Mouse (Mus musculus) R1 (cell line): Measurements from ENCODE around the gene Ccdc189.
"Not testable (repeated sequence)": the region's sequence is repeated elsewhere in the genome, so short reads cannot be mapped to it uniquely, and the experiment has no call there.

Experiments
- DNase-seq: peaks from one replicate; pipeline ENCODE4 v3.0.0-alpha.2; 2018; ENCODE audit warnings: low read depth, low spot score

Gene Ccdc189

DNA sequence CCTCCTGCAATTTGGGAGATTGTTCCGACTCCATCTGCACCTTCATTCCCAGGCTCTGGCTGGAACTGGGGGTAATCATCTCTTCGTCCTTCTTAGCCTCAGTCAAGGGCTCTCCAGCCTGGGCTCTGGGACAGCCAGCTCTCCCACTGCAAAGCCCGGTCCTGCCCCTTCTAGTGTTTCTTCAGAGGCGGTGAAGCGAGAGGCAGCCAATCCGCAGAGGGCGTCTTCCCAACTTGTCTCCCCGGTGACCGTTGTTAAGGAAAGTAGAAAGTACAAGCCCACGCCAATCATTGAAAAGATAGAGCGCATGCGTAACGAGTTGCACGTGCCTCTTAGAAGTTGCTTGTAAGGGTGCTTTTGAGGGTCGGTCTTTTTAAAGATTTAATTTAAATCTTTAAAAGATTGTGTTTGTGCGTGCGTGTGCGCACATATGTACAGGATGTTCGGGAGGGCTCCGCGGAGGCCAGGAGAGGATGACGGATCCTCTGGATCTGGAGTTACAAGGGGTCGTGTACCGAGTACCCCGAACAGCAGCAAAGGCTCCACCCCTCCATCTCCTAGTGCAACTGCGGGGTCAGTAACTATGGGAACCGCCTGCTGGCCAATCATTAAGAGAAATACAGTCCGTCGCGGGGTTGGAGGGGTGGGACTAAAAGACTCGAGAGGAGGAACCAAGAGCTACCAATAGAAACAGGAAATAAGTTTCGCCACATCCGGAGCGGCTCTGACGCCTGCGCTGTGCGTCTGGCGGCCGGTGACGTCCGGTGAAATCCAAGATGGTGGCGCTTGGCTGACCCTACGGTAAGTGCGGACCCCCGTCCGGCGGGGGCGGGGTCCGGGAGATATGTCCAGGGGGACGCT, at the start of gene Ccdc189, which contains the start of gene Rnf40:
Gene Ccdc189 (minus strand): TSS at position 585 of the 861 bp plus-strand sequence.
Gene Rnf40 (plus strand): TSS at position 757 of the 861 bp plus-strand sequence.
- peak; percentile 100 for DNase-seq

DNA sequence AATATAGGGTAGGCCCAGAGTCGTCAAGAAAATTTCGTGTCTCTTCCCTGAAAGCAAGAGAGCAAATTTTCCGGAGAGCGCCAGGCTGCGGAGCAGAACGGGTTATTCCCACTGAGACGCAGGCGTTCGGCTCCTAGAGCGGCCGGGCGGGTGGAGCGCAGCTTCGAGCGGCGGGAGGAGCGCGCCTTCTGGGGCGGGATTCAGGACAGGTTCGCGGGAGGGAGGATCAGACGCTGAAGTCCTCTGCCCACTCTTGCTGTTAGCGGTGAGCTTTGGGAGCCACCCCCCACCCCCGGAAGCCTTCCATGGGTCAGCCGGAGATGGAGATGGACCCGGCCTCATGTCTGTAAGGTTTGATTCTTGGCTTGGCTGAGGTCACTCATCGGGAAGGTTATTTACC, 48.6 kb upstream of the Ccdc189 start:
- peak; percentile 45 for DNase-seq

GRCm38 (mm10) chr7:127631416-127631815, 43.0 kb upstream of the Ccdc189 start:
- DNase-seq, result peak; percentile 65

DNA sequence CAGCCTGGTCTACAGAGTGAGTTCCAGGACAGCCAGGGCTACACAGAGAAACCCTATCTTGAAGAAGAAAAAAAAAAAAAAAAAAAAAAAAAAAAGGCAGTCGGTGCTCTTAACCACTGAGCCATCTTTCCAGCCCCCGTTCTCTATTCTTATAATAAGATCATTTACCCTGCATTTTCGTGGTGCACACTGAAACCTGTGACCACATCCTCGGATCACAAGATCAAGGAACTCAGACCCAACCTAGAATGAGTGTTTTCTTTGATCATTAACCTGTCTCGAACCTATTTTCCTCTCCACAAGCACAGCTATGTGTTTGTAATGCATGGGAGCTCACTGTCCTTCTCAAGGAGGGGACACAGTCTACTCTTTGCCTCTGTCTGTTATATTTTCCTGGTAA, 40.3 kb upstream of the Ccdc189 start:
- no peak for DNase-seq

DNA sequence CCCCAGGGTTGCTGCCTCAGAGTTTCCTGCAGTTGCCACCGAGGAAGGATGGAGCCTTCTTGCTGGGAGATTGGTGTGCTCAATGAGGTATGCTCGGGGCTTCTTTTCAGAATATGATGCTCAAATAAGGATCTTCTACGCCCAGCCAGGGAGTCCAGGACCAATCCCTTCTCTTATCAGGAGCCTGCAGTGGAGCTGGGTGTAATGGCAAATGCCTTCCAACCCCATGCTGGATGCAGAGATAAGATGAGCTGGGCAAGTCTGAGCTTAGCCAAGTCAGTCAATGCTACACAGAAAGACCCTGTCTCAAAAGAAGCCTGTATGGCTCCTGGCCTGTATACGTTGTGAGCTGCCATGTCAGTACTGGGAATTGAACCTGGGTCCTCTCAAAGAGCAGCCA, 38.1 kb upstream of the Ccdc189 start:
- DNase-seq, result no peak

- DNase-seq, result no peak
These were observed 37.6 kb upstream of the Ccdc189 start for GRCm38 (mm10) chr7:127626039-127626438.

- DNase-seq, result not testable (repeated sequence)
These were observed 30.0 kb upstream of the Ccdc189 start for GRCm38 (mm10) chr7:127618402-127618801.

GRCm38 (mm10) chr7:127617962-127618361, 29.6 kb upstream of the Ccdc189 start:
- peak; percentile 53 for DNase-seq

- no peak for DNase-seq
These were observed 28.5 kb upstream of the Ccdc189 start for GRCm38 (mm10) chr7:127616881-127617280.

DNA sequence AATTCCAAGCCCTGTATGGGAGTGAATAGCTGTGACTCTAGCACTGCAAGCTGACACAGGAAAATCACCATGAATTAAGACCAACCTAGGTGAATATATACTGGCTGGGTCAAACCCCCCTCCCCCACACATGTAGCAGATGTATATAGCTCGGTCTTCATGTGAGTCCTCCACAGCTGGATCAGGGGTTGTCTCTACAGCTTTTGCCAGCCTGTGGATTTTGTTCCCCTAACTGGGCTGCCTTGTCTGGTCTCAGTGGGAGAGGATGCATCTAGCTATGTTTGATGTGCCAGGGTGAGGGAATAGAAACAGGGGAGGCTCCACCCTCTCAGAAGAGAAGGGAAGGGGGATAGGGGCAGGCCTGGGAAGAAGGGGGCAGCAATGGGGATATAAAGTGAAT, 27.9 kb upstream of the Ccdc189 start:
- DNase-seq, result no peak

DNA sequence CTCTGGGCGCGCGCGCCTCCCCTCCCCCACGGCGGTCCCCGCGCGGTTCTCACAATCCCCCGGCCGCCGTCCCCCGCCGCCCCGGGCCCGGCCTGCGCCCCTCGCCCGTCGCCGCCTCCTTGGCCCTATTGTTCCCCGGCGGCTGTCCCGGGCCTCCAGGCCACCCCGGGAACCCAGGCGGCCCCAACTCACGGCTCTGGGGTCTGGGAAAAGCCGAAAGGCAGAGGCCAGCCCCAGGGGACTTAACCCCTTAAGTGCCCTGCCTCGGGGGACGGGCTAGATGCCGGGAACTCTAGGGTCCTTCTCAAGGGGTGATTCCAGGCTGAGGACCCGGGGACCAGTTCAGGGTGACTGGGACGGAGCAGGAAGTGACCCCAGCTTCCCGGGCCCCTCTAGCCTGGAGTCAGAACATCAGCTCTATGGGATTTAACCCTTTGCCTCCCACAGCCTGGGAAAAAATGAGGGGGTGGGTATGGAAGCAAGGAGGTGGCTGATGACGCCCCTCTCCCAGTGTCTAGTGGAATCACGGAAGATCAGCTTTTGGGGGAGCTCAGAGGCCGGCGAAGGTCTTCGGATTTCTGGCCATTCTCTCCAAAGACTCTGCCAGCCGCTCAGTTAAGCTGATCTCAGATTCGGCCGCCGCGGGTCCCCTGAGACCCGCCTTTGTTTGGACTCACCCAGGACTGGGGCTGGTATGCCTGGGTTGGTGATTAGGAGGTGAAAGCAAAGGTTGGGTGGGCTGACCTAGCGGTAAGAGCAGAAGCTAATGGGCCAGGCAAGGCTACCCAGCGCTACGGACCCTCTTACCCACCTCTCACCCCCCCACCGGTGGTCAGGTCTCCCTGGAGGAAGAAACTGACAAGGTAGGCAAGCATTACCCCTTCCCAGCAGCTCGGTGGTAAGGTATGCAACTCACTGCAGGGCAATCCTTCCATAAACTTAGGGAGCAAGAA, 26.8 kb upstream of the Ccdc189 start, which contains the start of gene Zfp629:
Gene Zfp629 (minus strand): TSS at position 907 of the 953 bp plus-strand sequence.
- peak; percentile 56 for DNase-seq

DNA sequence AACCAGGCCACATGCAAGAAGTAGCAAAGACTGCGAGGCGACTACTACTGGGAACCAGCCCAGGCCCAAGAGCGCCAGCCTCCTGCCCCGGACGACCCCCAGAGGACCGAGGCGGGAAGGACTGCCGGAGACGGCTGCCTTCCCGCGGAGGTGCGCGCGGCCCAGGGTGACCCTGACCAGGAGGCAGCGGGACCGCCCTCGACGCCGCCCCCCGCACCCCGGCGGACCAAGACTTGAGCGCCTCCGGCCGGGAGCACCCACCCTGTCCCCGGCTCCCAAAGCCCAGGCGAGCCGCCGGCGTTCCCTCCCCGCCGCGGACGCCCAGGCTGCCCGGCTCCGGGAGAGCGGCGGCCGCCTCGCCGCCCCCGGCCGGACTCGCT, 26.1 kb upstream of the Ccdc189 start:
- no peak for DNase-seq

DNA sequence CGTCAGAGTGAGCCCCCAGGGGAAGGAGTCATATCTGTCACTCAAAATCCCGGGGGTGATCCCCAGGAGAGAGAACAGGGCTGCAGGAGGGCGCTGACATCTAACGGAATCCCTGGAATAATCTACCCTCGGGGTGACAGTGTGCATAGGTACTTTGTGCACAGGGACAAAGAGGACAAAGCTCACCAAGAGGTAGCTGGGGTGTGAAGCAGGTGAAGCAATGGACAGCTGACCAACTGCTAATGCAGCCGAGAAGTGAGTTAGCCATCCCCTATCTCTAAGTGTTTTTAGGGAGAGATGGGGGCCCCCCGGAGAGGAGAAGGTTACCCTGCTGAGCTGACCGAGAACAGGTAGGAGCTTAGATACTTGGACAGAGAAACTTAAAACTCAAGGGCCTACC, 25.7 kb upstream of the Ccdc189 start:
- DNase-seq, result no peak

DNA sequence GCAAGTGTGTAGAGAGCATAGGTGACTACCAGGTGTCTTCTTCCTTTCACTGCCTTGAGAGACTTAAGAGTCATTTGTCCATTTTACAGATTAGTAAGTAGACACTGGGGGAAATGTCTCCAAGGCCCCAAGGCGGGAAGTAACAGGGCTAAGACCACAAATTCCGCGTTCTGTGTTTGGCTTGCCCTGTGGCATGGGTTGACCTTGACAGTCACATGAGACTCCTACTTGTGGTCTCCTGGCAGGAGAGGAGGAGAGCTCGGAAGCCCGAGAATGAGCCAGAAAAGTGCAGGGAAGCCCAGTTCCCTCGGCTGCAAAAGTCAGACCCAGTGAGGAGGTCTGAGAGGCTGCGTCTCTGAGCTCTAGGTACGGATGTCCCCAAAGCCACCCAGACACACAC, 25.1 kb upstream of the Ccdc189 start:
- no peak for DNase-seq

DNA sequence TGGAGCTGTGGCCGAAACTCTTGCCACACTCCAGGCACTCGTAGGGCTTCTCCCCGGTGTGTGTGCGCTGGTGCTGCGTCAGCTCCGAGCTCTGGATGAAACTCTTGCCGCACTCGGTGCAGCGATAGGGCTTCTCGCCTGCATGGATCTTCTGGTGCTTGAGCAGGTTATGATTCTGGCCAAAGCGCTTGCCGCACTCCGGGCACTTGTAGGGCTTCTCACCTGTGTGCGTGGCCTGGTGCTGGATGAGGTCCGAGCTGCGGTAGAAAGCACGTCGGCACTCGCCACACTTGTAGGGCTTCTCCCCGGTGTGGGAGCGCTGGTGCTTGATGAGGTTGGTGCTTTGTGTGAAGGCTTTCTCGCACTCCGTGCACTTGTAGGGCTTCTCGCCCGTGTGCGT, 23.2 kb upstream of the Ccdc189 start:
- peak; percentile 60 for DNase-seq

GRCm38 (mm10) chr7:127611011-127611410, 22.6 kb upstream of the Ccdc189 start:
- DNase-seq, result peak; percentile 52

DNA sequence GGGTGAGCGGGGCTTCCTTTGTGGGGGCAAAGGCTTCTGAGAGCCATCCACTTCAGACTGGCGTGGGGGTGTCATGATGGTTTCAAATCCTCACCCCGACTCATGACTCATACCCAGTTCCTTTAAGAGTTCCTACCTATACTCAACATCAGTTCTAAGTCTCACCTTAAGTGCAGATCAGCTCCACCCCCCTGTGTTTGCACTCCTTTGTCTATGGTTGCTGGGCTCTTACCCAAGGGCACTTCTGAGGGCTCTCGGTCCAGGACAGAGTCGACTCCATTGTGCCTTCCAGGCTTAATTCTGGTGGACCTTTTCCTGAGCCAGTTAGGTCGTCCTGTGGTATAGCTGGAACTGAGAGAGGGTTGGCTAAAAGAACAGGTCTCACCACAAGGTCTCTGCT, 18.8 kb upstream of the Ccdc189 start:
- DNase-seq, result no peak

- no peak for DNase-seq
These were observed 15.9 kb upstream of the Ccdc189 start for GRCm38 (mm10) chr7:127604256-127604655.

- no peak for DNase-seq
These were observed 14.5 kb upstream of the Ccdc189 start for GRCm38 (mm10) chr7:127602903-127603302.

- no peak for DNase-seq
These were observed 13.3 kb upstream of the Ccdc189 start for GRCm38 (mm10) chr7:127601735-127602134.

GRCm38 (mm10) chr7:127600612-127601011, 12.2 kb upstream of the Ccdc189 start:
- DNase-seq, result no peak

- DNase-seq, result no peak
These were observed 8.4 kb upstream of the Ccdc189 start for GRCm38 (mm10) chr7:127596747-127597146.
